Mouse (Mus musculus) cortical plate, adult 2 months (tissue): ENCODE results near the gene Olfr935.

Experiments used
- CTCF ChIP-seq: fragments of 200-500 bp; IDR thresholded peaks from 2 replicates; pipeline ENCODE4 v1.5.1; 2011; ENCODE audit warnings: mild to moderate bottlenecking, control low read depth, low read length; ENCODE audit not compliant: insufficient read depth; ENCODE audit errors: extremely low read depth
- POLR2A ChIP-seq: fragments of 200-500 bp; IDR thresholded peaks from 2 replicates; pipeline ENCODE4 v1.6.1; 2011; ENCODE audit warnings: mild to moderate bottlenecking, low read length, control low read depth; ENCODE audit not compliant: insufficient read depth; ENCODE audit errors: extremely low read depth

DNA sequence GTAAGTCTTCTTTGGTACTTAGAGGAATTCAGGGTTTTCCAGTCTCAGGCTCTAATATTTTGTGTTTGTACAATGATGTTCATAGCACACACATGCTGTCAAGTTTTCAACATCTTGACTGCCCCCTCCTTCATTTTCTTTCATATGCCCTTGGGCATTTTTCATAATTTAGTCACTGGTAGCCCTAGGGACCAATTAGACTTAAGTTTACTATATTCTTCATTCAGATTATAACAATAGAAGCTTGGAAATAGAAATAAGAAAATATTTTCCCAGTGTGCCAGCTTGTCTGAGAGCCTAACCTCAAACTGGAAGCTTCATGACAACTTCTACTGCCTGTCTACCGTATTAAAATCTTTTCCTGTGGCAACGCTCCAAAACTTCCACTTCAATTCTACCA is 11.3 kb downstream of the Olfr935 start, which contains the start of gene Olfr934:
- TF ChIP-seq CTCF (no peak), POLR2A (no peak)
